Mouse (Mus musculus) megakaryocyte, embryonic 14.5 days (primary cell): ENCODE results near the gene Hnrnph2.

Source experiments
- FLI1 ChIP-seq: IDR thresholded peaks from 2 replicates; pipeline ENCODE4 v1.6.1; 2012; ENCODE audit warnings: low read length, inconsistent platforms, mixed read lengths
- GATA1 ChIP-seq: IDR thresholded peaks from 3 replicates; pipeline ENCODE4 v1.6.1; 2012; ENCODE audit warnings: mixed read lengths, low read length, inconsistent platforms, borderline replicate concordance

DNA sequence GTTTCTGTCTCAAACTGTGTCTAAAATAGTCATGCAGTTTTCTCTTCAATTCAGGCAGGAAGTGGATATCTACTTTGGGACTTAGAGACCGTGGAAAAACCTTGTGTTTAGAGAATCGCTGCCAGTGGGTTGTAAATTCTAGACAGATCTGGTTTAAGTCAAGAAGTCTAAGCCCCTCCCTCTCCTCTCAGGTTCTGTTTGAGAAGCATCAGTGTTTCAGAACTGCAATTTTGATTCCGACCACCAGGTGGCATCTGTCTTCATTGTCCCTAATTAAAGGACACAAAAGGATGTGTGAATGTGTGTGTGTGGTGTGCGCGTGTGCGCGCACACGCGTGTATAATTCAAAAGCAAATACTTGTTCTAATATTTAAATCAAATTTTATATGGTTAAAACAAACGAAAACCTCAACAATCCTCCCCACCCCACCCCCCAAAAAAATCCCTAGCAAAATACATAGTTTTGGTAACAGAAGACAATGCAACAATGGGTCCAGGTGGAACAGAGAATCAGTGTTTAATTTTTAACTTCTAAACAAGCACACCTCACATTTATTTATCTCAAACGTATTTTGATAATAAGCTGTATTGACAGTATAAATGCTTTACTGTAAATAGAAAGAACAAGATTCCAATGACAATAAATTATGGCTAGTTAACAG, 47.2 kb downstream of the Hnrnph2 start:
- TF ChIP-seq GATA1 (no peak), FLI1 (no peak)
